Mouse (Mus musculus): ENCODE data around the gene Gfy. TPM values are rescaled to one million over a fixed set of nuclear protein-coding genes. Genes with fewer than 3 reads are reported as not detected.

Gene Gfy
- polyA plus RNA-seq, 1 experiment from 2014 or later: not detected

DNA sequence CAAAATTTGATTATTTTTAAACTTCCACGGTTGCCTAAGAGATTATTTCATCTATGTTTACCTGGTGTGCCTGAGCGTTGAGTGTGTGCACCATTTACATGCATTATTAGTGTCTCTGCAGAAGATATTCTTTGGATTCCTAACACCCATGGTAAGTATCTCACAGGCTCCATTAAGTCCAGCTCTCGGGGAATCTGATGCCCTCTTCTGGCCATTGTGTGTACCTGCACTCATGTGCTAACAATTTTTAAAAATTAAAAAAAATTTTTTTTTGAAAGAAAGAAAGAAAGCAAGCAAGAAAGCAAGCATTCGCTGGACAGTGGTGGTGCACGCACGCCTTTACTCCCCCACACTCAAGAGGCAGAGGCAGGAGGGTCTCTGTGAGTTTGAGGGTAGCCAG, 28.9 kb upstream of the Gfy start:
- no peak for ATAC-seq
- H3K4me3 ChIP-seq (replicated peaks): no peak overlapping the region

DNA sequence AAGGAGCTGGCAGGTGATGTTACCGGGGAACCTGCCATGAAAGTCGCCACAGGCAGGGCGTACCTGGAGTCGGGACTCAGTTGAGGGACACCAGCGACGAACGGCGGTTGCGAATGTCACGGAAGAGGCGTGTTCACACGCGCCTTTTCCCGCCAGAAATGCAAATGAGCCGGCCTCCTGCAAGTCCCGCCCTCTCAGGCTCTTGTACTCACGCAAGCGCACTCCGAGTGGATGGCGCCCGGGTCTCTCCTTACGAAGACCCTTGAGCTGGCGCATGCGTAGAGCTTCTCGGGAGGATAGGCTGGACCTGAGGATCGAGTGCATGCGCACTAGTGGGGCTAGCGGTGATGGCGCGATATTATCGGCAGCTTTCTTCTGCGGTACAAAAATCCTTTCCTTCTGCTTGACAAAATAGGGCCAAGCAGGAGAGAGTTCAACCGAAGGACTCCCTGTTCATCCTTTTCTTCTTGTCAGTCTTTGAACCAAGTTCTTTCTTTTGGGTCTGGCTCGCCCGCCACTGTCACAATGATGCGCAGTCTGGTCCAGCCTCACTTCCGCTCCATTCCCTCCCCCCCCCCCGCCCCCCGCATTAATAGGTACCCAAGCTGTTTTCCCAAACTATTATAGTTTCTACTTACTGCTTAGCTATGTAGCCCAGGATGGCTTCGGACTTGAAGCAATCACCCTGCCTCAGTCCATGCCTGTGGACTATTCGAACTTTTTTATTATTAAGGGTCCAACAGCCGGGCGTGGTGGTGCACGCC, 25.2 kb upstream of the Gfy start, which contains the start of gene Ccdc155:
Gene Ccdc155 (minus strand): TSS at position 513 of the 764 bp plus-strand sequence.
- Histone ChIP-seq H3K4me1 (replicated peaks) (0 out of 2 replicates have a peak, but pooled peaks cover 3% of the 10 kb centered on the region), H3K9ac (replicated peaks) (peak within 1 kb of the TSS; percentile 70), H3K4me3 (replicated peaks) (peak within 1 kb of the TSS; percentile 48), H3K36me3 (no peaks in the 10 kb centered on the region), H3K9me3 (no peaks in the 10 kb centered on the region), H3K4me2 (replicated peaks) (peak within 1 kb of the TSS; percentile 57), H3K27ac (peak within 1 kb of the TSS; percentile 83), H3K27me3 (peaks cover 20% of the 10 kb centered on the region)
- peak; percentile 97 for ATAC-seq
- 8% methylated on average over 44 of the region's 44 CpGs for WGBS

More for the DNA sequence above, 28.9 kb upstream of the Gfy start:
- peaks cover 36% of the 10 kb centered on the region for H3K27me3 ChIP-seq
- no peak overlapping the region for H3K27ac ChIP-seq
- no peak overlapping the region for H3K9ac ChIP-seq (replicated peaks)
- H3K9me3 ChIP-seq: no peaks in the 10 kb centered on the region
- 82% methylated on average over 6 of the region's 6 CpGs for WGBS
- H3K4me2 ChIP-seq (replicated peaks): no peak overlapping the region
- H3K36me3 ChIP-seq: no peaks in the 10 kb centered on the region
- H3K4me1 ChIP-seq (replicated peaks): 0 out of 2 replicates have a peak, but pooled peaks cover 3% of the 10 kb centered on the region

DNA sequence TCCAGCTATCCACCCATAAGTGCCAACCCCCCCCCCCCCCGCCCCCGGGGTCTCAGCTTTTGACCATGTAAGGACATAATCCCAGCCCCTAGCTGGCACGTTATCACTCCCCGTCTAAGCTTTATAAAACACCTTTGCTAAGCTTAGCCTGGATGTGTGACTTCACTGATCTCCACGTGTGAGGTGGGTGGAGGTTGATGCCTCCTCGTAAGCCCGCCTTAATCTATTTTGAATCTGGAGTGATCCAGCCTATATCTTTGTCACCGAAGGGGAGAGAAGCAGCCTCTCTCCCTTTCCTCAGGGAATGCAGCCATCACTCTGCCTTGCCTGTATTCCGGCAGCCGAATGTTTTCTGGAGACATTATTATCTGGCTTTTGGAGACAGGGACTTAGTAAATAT, 23.3 kb upstream of the Gfy start:
- Histone ChIP-seq H3K4me3 (replicated peaks) (no peak overlapping the region), H3K27ac (no peak overlapping the region), H3K4me2 (replicated peaks) (no peak overlapping the region), H3K36me3 (no peaks in the 10 kb centered on the region), H3K9ac (replicated peaks) (no peak overlapping the region), H3K9me3 (no peaks in the 10 kb centered on the region), H3K27me3 (peaks cover 19% of the 10 kb centered on the region), H3K4me1 (replicated peaks) (peaks cover 10% of the 10 kb centered on the region; the same call in 1 of the 2 replicates)
- 64% methylated on average over 10 of the region's 10 CpGs for WGBS
- ATAC-seq: no peak

DNA sequence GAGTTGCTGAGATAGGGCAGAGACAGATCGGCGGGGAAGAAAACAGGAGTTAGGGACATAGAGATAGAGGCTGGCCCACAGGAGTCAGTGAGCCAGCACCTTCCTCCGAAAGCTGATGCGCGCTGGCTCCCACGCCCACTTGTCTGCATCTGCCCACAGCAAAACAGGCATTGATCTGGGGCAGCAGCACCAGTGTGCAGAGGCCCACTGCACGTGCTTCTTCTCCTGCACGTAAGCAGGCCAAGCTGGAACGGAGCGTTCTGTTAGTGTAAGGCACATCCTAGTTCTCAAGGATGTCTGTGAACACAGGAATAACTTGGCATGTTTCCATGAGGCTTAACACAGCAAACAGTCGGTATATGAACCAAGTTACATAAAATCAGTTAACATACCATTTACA, 19.6 kb upstream of the Gfy start:
- no peak for ATAC-seq

DNA sequence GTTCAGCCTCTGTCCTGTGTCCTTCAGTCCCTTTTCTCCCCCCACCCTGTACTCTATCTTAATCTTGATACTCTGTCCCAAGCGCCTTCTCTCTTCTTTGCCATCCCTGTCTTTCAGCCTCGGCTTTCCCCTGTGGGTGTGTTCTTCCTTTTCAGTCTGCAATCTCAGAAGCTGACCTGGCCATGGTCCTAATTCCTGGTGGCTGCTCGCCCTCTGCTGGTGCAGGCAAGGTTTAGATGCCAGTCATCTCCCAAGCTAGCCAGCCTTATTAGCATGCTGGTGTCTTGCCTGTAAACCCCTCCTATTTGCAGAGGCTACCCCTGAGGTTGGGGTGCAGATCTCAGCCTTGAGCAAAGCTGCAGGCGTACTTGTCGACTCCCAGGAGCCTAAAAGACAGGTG, 19.1 kb upstream of the Gfy start:
- Histone ChIP-seq H3K4me3 (replicated peaks) (no peak overlapping the region), H3K9me3 (no peaks in the 10 kb centered on the region), H3K9ac (replicated peaks) (peak overlapping the region; percentile 25; the same call in 1 of the 2 replicates), H3K4me1 (replicated peaks) (peaks cover 13% of the 10 kb centered on the region; the same call in 1 of the 2 replicates), H3K27me3 (peaks cover 21% of the 10 kb centered on the region), H3K27ac (no peak overlapping the region), H3K4me2 (replicated peaks) (no peak overlapping the region), H3K36me3 (no peaks in the 10 kb centered on the region)
- ATAC-seq: peak; percentile 70
- WGBS: 10% methylated on average over 5 of the region's 5 CpGs

More for the DNA sequence above, 19.6 kb upstream of the Gfy start:
- H3K4me1 ChIP-seq (replicated peaks): peaks cover 13% of the 10 kb centered on the region; the same call in 1 of the 2 replicates
- no peak overlapping the region for H3K4me3 ChIP-seq (replicated peaks)
- WGBS: 89% methylated on average over 11 of the region's 11 CpGs
- no peaks in the 10 kb centered on the region for H3K36me3 ChIP-seq
- H3K4me2 ChIP-seq (replicated peaks): no peak overlapping the region
- H3K27me3 ChIP-seq: peaks cover 20% of the 10 kb centered on the region
- H3K27ac ChIP-seq: no peak overlapping the region
- H3K9me3 ChIP-seq: no peaks in the 10 kb centered on the region
- 0 out of 2 replicates have a peak overlapping the region, but pooled peaks have one; percentile 25 for H3K9ac ChIP-seq (replicated peaks)

DNA sequence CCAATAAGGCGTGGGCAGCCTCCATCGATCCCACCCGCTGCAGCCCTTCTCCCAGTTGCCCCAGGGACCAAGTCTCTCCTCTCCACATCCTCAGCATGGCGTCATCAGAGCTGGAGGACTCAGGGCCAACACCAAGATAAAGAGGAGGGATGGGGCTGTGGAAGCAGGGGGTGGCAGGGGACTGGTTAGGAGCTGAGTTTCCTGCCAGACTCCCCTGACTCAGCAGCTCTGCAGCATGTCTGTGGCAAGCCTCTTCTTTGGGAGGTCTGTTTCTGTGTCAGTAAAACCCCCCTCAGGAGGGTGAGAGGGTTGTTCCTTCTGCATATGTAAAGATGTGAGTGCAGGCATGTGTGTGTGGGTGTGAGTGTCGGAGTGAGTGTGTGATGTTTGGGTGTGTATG, 17.6 kb upstream of the Gfy start:
- Histone ChIP-seq H3K4me1 (replicated peaks) (peaks cover 15% of the 10 kb centered on the region), H3K4me2 (replicated peaks) (no peak overlapping the region), H3K36me3 (no peaks in the 10 kb centered on the region), H3K9ac (replicated peaks) (no peak overlapping the region; the same call in 1 of the 2 replicates), H3K27me3 (peaks cover 12% of the 10 kb centered on the region), H3K9me3 (no peaks in the 10 kb centered on the region), H3K27ac (no peak overlapping the region), H3K4me3 (replicated peaks) (no peak overlapping the region)
- no peak for ATAC-seq
- 76% methylated on average over 5 of the region's 5 CpGs for WGBS

DNA sequence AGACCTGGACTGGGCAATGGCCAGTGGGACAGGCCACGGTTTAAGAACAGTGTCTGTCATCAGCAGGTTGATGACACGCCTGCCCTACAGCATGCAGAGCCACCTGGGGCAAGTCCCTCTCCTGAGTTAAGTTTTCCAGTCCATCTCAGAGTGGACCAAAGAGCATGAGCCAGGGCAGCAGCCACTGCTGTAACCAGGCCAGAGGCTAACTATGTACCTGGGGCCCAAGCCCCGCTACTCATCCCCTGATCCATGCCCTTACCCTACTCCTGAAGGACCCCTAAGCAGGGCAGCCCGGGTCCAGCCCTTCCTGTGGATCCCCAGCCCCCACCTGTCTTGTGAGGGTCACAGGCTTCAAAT, 16.8 kb upstream of the Gfy start:
- H3K36me3 ChIP-seq: no peaks in the 10 kb centered on the region
- H3K27ac ChIP-seq: no peak overlapping the region
- no peaks in the 10 kb centered on the region for H3K9me3 ChIP-seq
- H3K4me3 ChIP-seq (replicated peaks): no peak overlapping the region
- H3K27me3 ChIP-seq: peaks cover 12% of the 10 kb centered on the region
- H3K9ac ChIP-seq (replicated peaks): no peak overlapping the region
- ATAC-seq: no peak
- H3K4me1 ChIP-seq (replicated peaks): peaks cover 18% of the 10 kb centered on the region
- WGBS: 75% methylated on average over 4 of the region's 4 CpGs
- no peak overlapping the region for H3K4me2 ChIP-seq (replicated peaks)

DNA sequence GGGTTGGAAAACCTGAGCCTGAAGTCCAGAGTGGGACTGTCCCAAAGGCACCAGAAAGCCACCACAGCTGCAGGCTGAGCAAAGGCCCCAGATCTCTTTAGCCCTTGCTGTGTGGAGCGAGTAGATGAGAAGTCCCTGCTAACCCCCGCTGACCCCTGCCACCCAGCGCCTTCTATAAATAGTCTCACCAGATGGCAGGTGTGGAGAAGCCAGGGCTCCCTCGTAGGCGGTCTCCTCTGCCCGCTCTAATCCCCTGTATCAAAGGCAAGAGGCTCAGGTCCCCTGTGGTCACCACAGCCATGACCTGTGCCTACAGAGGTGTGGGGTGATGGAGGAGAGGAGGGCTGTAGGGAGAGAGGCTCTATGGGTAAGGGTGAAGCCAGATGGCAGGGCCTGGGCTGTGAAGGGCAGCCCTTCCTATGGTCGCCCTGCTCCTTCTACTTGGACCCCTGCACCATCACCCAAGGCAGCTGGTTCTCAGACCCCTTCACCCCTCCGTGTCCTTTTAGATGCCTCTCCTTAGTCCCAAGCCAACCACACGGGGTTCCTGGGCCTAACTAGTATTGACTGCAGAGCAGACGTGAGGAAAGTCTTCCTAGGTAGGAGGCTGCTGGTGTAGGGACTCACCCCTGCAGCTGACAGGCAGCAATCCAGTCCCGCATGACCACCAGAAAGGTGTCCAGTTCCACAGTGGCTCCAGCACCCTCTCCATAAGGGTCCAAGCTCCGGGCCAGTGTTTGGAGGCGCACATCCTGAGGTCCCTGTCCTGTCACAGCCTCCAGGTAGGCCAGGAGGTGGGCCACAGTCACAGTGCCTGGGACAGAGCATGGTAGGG, 16.2 kb upstream of the Gfy start:
- 63% methylated on average over 13 of the region's 13 CpGs for WGBS
- no peak overlapping the region for H3K4me2 ChIP-seq (replicated peaks)
- H3K9ac ChIP-seq (replicated peaks): no peak overlapping the region
- H3K4me3 ChIP-seq (replicated peaks): no peak overlapping the region
- peaks cover 11% of the 10 kb centered on the region for H3K27me3 ChIP-seq
- H3K4me1 ChIP-seq (replicated peaks): peaks cover 18% of the 10 kb centered on the region
- H3K9me3 ChIP-seq: no peaks in the 10 kb centered on the region
- H3K36me3 ChIP-seq: no peaks in the 10 kb centered on the region
- no peak overlapping the region for H3K27ac ChIP-seq
- ATAC-seq: no peak

DNA sequence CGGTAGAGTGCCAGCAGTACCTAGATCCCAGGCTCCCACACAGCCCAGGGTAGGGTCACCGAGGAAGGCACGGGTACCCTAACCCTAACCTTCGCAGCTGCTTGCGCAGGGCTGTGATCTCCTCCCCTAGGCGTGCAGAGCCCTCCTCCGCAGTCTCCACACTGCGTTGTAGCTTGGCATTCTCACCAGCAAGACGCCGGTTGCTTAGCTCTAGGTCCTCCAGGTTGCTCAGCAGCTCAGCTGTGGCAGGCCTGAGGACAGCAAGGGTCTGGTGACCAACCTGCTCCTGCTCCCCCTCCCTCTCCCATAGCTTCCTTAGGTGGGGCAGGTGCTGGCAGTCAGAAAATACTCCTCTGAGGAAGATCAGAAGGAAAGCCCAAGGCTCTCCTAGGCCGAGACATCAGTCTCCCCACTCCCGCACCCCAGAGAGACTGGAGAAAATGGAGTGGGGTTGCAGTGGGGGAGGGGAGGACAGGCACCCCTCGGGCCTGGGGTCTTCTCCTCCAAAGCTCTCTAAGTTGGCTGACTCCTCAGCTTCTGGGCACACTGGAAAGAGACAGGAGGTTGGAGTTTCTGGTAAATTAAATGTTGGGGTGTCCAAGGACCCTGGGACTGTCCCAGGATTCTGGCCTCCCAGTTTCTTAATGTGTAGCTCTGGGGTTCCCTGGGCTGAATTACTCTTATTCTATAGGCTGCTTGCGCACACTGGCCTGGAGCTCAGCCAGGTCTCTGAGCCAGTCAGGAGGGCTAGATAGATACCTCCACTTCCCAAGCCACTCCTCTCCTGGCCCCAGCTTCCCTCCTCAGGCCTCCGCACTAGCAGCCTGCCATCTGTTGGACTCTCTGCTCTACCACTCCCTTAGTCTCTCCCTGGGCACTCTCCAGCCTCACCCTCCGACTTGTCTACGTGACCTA, 14.8 kb upstream of the Gfy start:
- 71% methylated on average over 17 of the region's 17 CpGs for WGBS
- no peak overlapping the region for H3K4me2 ChIP-seq (replicated peaks)
- ATAC-seq: no peak
- peaks cover 18% of the 10 kb centered on the region for H3K4me1 ChIP-seq (replicated peaks)
- no peaks in the 10 kb centered on the region for H3K36me3 ChIP-seq
- H3K27ac ChIP-seq: no peak overlapping the region
- H3K9ac ChIP-seq (replicated peaks): no peak overlapping the region
- peaks cover 24% of the 10 kb centered on the region for H3K27me3 ChIP-seq
- no peaks in the 10 kb centered on the region for H3K9me3 ChIP-seq
- no peak overlapping the region for H3K4me3 ChIP-seq (replicated peaks)

DNA sequence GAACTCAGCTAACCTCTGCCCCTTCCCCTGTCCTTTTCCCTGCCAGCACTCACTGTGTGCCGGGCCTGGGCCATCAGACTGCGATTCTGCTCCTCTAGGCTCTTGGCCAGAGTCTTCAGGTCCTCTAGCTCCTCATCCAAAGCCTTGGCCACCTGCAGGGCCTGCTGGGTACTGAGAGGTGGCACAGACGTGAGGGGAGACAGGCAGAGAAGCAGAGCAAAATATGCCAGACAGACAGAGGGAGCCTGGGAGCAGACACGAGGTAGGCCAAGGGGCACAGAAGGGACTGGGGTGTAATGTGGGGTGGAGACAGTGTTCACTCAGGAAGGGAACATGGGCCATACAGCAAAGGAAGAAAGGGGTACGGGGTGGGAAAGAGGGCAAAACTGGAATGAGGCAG, 14.0 kb upstream of the Gfy start:
- H3K36me3 ChIP-seq: no peaks in the 10 kb centered on the region
- 67% methylated on average over 4 of the region's 5 CpGs for WGBS
- peaks cover 31% of the 10 kb centered on the region for H3K27me3 ChIP-seq
- H3K4me2 ChIP-seq (replicated peaks): no peak overlapping the region
- no peak for ATAC-seq
- H3K9ac ChIP-seq (replicated peaks): 0 out of 2 replicates have a peak overlapping the region, but pooled peaks have one; percentile 19
- peaks cover 14% of the 10 kb centered on the region for H3K4me1 ChIP-seq (replicated peaks)
- H3K27ac ChIP-seq: no peak overlapping the region
- no peaks in the 10 kb centered on the region for H3K9me3 ChIP-seq
- H3K4me3 ChIP-seq (replicated peaks): no peak overlapping the region

DNA sequence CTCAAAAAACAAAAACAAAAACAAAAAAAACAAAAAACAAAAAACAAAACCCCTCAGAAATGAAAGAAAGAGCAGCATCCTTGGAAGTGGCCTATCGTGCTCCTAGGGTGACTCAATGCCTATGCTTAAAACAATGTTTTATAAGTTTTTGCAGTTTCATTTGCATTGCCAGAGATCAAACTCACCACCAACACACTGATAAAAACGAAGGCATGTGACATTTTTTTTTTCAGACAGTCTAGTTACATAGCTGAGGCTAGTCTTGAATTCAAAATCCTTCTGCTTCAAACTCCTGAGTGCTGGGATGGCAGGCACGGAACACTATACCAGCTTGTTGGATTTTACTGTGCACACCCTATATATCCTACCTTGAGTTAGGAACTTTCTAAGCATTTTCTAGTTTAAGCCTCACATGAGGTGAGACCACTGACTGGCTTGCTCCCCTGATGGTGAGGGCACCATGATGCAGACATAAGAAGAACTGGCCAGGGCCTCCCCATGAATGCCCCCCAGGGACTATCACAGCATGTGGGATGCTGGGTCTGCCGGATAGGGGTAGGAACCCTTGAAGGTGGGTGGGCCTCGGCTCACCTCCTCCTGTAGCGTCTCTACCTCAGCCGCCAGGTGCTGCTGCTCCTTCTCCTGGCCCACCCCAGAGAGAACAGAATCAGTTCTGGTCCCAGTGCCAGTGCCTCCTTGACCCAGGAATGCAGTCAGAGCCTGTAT, 13.4 kb upstream of the Gfy start:
- Histone ChIP-seq H3K36me3 (no peaks in the 10 kb centered on the region), H3K4me3 (replicated peaks) (no peak overlapping the region), H3K27me3 (peaks cover 32% of the 10 kb centered on the region), H3K4me2 (replicated peaks) (no peak overlapping the region), H3K9ac (replicated peaks) (0 out of 2 replicates have a peak overlapping the region, but pooled peaks have one; percentile 19), H3K9me3 (no peaks in the 10 kb centered on the region), H3K27ac (no peak overlapping the region), H3K4me1 (replicated peaks) (peaks cover 12% of the 10 kb centered on the region)
- no peak for ATAC-seq
- 87% methylated on average over 7 of the region's 7 CpGs for WGBS

Measured in midbrain, embryonic 13.5 days (tissue).